In genomic region chr10:85330938-85331691, GRCm38 (mm10) we compare ENCODE assay signal across 8 mouse cellular contexts. TPM values are rescaled to one million over a fixed set of nuclear protein-coding genes. Genes with fewer than 3 reads are reported as not detected.
A peak's percentile ranks its signal among the peaks of the same experiment; 100 is the strongest.
DNase-seq lines count a peak whose midpoint lies in the region; ATAC-seq lines count a peak whose summit lies in the region.
"Had no signal": no experiment of that assay in that cellular context is flagged by ENCODE, and none has a peak within 500 bp of the region (broad histone marks: within the 10 kb centered on the region; RNA-seq: fewer than 3 reads in every experiment).

No protein-coding gene starts in this region.

- H3K27me3 ChIP-seq in embryonic facial prominence, embryonic 14.5 days (replicated peaks; ENCODE audit: control insufficient read depth, insufficient read depth, low read length), result no peaks in the 10 kb centered on the region
- H3K27me3 ChIP-seq in heart, embryonic 15.5 days, result no peaks in the 10 kb centered on the region
- no peaks in the 10 kb centered on the region for H3K27me3 ChIP-seq in midbrain, embryonic 10.5 days (ENCODE audit: low read depth, poor library complexity, severe bottlenecking)
- H3K27me3 ChIP-seq: megakaryocyte, embryonic 14.5 days had no signal

- DNase-seq in ZHBTc4 (ENCODE audit: low read depth, low spot score), result peak; percentile 92
- DNase-seq in embryonic facial prominence, embryonic 14.5 days (ENCODE audit: low spot score), result peak; percentile 21
- peak; percentile 62 for DNase-seq in kidney, postnatal 10 days
- peak; percentile 86 for DNase-seq in midbrain, embryonic 10.5 days (ENCODE audit: low spot score)

- no peak overlapping the region for H3K27ac ChIP-seq in embryonic facial prominence, embryonic 14.5 days (replicated peaks; ENCODE audit: low read depth, low read length)
- no peak overlapping the region for H3K27ac ChIP-seq in heart, embryonic 15.5 days
- 0 out of 2 replicates have a peak overlapping the region, but pooled peaks have one; percentile 2 for H3K27ac ChIP-seq in midbrain, embryonic 10.5 days (replicated peaks)

- ATAC-seq in embryonic facial prominence, embryonic 14.5 days (ENCODE audit: low read depth), result no peak
- 0 out of 2 replicates have a peak, but pooled peaks have one; percentile 22 for ATAC-seq in heart, embryonic 15.5 days (replicated peaks; ENCODE audit: insufficient number of reproducible peaks, insufficient read depth, low FRiP score, low read depth)
- no peak for ATAC-seq in megakaryocyte, adult 5-6 weeks (ENCODE audit: poor library complexity, severe bottlenecking)
- ATAC-seq in CD4-positive, CD25-positive, alpha-beta regulatory T cell, adult 4 months, result no peak

- no peak overlapping the region for H3K9ac ChIP-seq in embryonic facial prominence, embryonic 14.5 days (ENCODE audit: low read depth, low read length)
- H3K9ac ChIP-seq in heart, embryonic 15.5 days, result no peak overlapping the region

- peak overlapping the region; percentile 23; the same call in 1 of the 2 replicates for H3K4me2 ChIP-seq in embryonic facial prominence, embryonic 14.5 days (ENCODE audit: low read depth, low read length)
- H3K4me2 ChIP-seq in heart, embryonic 15.5 days, result peak overlapping the region; percentile 43

- H3K4me1 ChIP-seq in embryonic facial prominence, embryonic 14.5 days (ENCODE audit: control insufficient read depth, insufficient read depth, low read length), result no peaks in the 10 kb centered on the region
- H3K4me1 ChIP-seq in heart, embryonic 15.5 days (replicated peaks), result peaks cover 5% of the 10 kb centered on the region; the same call in 1 of the 2 replicates
- H3K4me1 ChIP-seq in midbrain, embryonic 10.5 days, result peaks cover 11% of the 10 kb centered on the region
- H3K4me1 ChIP-seq: megakaryocyte, embryonic 14.5 days had no signal

- H3K4me3 ChIP-seq in embryonic facial prominence, embryonic 14.5 days (ENCODE audit: low read depth, low read length), result 0 out of 2 replicates have a peak overlapping the region, but pooled peaks have one; percentile 2
- H3K4me3 ChIP-seq in heart, embryonic 15.5 days, result peak overlapping the region; percentile 17; the same call in 1 of the 2 replicates
- H3K4me3 ChIP-seq in midbrain, embryonic 10.5 days, result peak overlapping the region; percentile 43
- H3K4me3 ChIP-seq: megakaryocyte, embryonic 14.5 days had no signal

- no peaks in the 10 kb centered on the region for H3K9me3 ChIP-seq in embryonic facial prominence, embryonic 14.5 days (ENCODE audit: control insufficient read depth, low read length)
- no peaks in the 10 kb centered on the region for H3K9me3 ChIP-seq in heart, embryonic 15.5 days (replicated peaks)
- H3K9me3 ChIP-seq in midbrain, embryonic 10.5 days (replicated peaks), result no peaks in the 10 kb centered on the region

- 6% methylated on average over 13 of the region's 13 CpGs for whole genome bisulfite sequencing in embryonic facial prominence, embryonic 14.5 days
- WGBS in heart, embryonic 15.5 days, result 8% methylated on average over 13 of the region's 13 CpGs
- 10% methylated on average over 13 of the region's 13 CpGs for WGBS in midbrain, embryonic 10.5 days

- no peaks in the 10 kb centered on the region for H3K36me3 ChIP-seq in embryonic facial prominence, embryonic 14.5 days (ENCODE audit: control insufficient read depth, insufficient read depth, low read length)
- no peaks in the 10 kb centered on the region for H3K36me3 ChIP-seq in heart, embryonic 15.5 days
- no peaks in the 10 kb centered on the region for H3K36me3 ChIP-seq in midbrain, embryonic 10.5 days

RNA-seq across cellular contexts. Expression of gene Btbd11, which starts 55.5 kb away (rescaled TPM):
- 5.0 and 5.8 TPM in 2 replicates for polyA plus RNA-seq in embryonic facial prominence, embryonic 14.5 days (2014; fragmentation: Nextera tagmentation; extraction: Ambion mirVana)
- 0.79 and 3.2 TPM in 2 replicates for polyA plus RNA-seq in heart, embryonic 15.5 days (2015; fragmentation: Nextera tagmentation; extraction: Ambion mirVana)
- 4.7 and 6.0 TPM in 2 replicates for polyA plus RNA-seq in midbrain, embryonic 10.5 days (2016; fragmentation: Nextera tagmentation; extraction: Ambion mirVana)
- total RNA-seq in megakaryocyte, adult 5-6 weeks (2015), result 0.67 and 2.7 TPM in 2 replicates
- total RNA-seq in megakaryocyte, adult 5-6 weeks (2017), result 0.37 and 0.40 TPM in 2 replicates
- polyA plus RNA-seq in CD4-positive, CD25-positive, alpha-beta regulatory T cell, adult 4 months (2017; shearing (Covaris generic)), result 1 to 10 TPM; 3.6 to 5.6 TPM

Comparison
In these comparisons a context has a peak if more than half of its experiments do, and no peak if none do; other contexts are left out.
1. DNase-seq: peak in every context shown above with its lines; median percentile 92 in ZHBTc4; 86 in midbrain, embryonic 10.5 days; 62 in kidney, postnatal 10 days; 21 in embryonic facial prominence, embryonic 14.5 days.